Mouse (Mus musculus) ovary, postnatal 14 days (tissue): ENCODE measurements around the gene Mcoln3.

Source experiments
- DNase-seq: peaks from one replicate; pipeline ENCODE4 v3.0.0; 2022; ENCODE audit warnings: low spot score

The Mcoln3 gene

GRCm38 (mm10) chr3:146117258-146117996, at the start of gene Mcoln3:
Gene Mcoln3 (plus strand): TSS chr3:146117450.
- no peak for DNase-seq

- DNase-seq, result no peak
Measured at GRCm38 (mm10) chr3:146069276-146069675, 48.0 kb upstream of the Mcoln3 start.

- DNase-seq, result no peak
Measured at GRCm38 (mm10) chr3:146072780-146073179, 44.5 kb upstream of the Mcoln3 start.

GRCm38 (mm10) chr3:146080241-146080640, 37.0 kb upstream of the Mcoln3 start:
- no peak for DNase-seq

GRCm38 (mm10) chr3:146090988-146091657, 26.1 kb upstream of the Mcoln3 start:
- DNase-seq, result no peak

- no peak for DNase-seq
Measured at GRCm38 (mm10) chr3:146095066-146095465, 22.2 kb upstream of the Mcoln3 start.

- DNase-seq, result no peak
Measured at GRCm38 (mm10) chr3:146096986-146097385, 20.3 kb upstream of the Mcoln3 start.

GRCm38 (mm10) chr3:146097861-146098260, 19.4 kb upstream of the Mcoln3 start:
- no peak for DNase-seq

GRCm38 (mm10) chr3:146099925-146100324, 17.3 kb upstream of the Mcoln3 start:
- no peak for DNase-seq

GRCm38 (mm10) chr3:146102049-146102448, 15.2 kb upstream of the Mcoln3 start:
- DNase-seq, result no peak

GRCm38 (mm10) chr3:146107116-146107849, 10.0 kb upstream of the Mcoln3 start:
- DNase-seq, result peak; percentile 11

- DNase-seq, result peak; percentile 22
Measured at GRCm38 (mm10) chr3:146107921-146108571, 9.2 kb upstream of the Mcoln3 start, which contains the start of gene Wdr63. Gene Wdr63 (minus strand): TSS chr3:146108130.

GRCm38 (mm10) chr3:146108945-146109344, 8.3 kb upstream of the Mcoln3 start:
- DNase-seq, result no peak

GRCm38 (mm10) chr3:146110358-146110757, 6.9 kb upstream of the Mcoln3 start:
- DNase-seq, result no peak

GRCm38 (mm10) chr3:146110916-146111315, 6.3 kb upstream of the Mcoln3 start:
- no peak for DNase-seq

- DNase-seq, result no peak
Measured at GRCm38 (mm10) chr3:146117997-146118457, 777 bp downstream of the Mcoln3 start.

GRCm38 (mm10) chr3:146121310-146122124, 4.3 kb downstream of the Mcoln3 start:
- DNase-seq, result no peak

GRCm38 (mm10) chr3:146122125-146122420, 4.8 kb downstream of the Mcoln3 start:
- no peak for DNase-seq

GRCm38 (mm10) chr3:146122807-146123463, 5.7 kb downstream of the Mcoln3 start:
- DNase-seq, result no peak

- no peak for DNase-seq
Measured at GRCm38 (mm10) chr3:146123464-146123825, 6.2 kb downstream of the Mcoln3 start.

GRCm38 (mm10) chr3:146127205-146127604, 10.0 kb downstream of the Mcoln3 start:
- DNase-seq, result no peak
